Mouse (Mus musculus) T-helper 17 cell (primary cell): Measurements from ENCODE around the gene Gm28635.

Source experiments
- in situ Hi-C, 2 experiments: fragments of 300-600 bp; cut with MboI, MseI; formaldehyde crosslinking; loops; 1 replicate in 1 of 2; 2 replicates in 1 of 2; pipeline ENCODE4 v1.15.1; 2025; ENCODE audit warnings: high pct_unique_total_duplicates in 2 of 2

Gene Gm28635

GRCm38 (mm10) chr2:84607842-84608241, 70.0 kb downstream of the Gm28635 start:
- in situ Hi-C loops = no loop called here

GRCm38 (mm10) chr2:84600977-84601376, 76.9 kb downstream of the Gm28635 start:
- in situ Hi-C loops = no loop called here

- in situ Hi-C loops = no loop called here
Observed at GRCm38 (mm10) chr2:84599270-84599888, 78.5 kb downstream of the Gm28635 start.

GRCm38 (mm10) chr2:84597123-84597522, 80.7 kb downstream of the Gm28635 start:
- in situ Hi-C loops = no loop called here

- in situ Hi-C loops = no loop called here
Observed at GRCm38 (mm10) chr2:84592801-84593200, 85.0 kb downstream of the Gm28635 start.

GRCm38 (mm10) chr2:84585700-84586099, 92.1 kb downstream of the Gm28635 start:
- in situ Hi-C loops = loop anchor here in 1 of 2 experiments (5.0 kb wide), 1 partner anchor 33 kb away; no protein-coding TSS in a partner anchor

- in situ Hi-C loops = no loop called here
Observed at GRCm38 (mm10) chr2:84582286-84582685, 95.6 kb downstream of the Gm28635 start.

GRCm38 (mm10) chr2:84581208-84581607, 96.6 kb downstream of the Gm28635 start:
- in situ Hi-C loops = no loop called here

GRCm38 (mm10) chr2:84579311-84579710, 98.5 kb downstream of the Gm28635 start:
- in situ Hi-C loops = no loop called here

GRCm38 (mm10) chr2:84574130-84574529, 103.7 kb downstream of the Gm28635 start:
- in situ Hi-C loops = no loop called here

GRCm38 (mm10) chr2:84556888-84557514, 120.8 kb downstream of the Gm28635 start:
- in situ Hi-C loops = no loop called here
